Mouse (Mus musculus): ENCODE data around the gene Kmt5b. TPM values are rescaled to one million over a fixed set of nuclear protein-coding genes. Genes with fewer than 3 reads are reported as not detected.

The Kmt5b gene
- polyA plus RNA-seq, 1 experiment: 32.9 TPM

DNA sequence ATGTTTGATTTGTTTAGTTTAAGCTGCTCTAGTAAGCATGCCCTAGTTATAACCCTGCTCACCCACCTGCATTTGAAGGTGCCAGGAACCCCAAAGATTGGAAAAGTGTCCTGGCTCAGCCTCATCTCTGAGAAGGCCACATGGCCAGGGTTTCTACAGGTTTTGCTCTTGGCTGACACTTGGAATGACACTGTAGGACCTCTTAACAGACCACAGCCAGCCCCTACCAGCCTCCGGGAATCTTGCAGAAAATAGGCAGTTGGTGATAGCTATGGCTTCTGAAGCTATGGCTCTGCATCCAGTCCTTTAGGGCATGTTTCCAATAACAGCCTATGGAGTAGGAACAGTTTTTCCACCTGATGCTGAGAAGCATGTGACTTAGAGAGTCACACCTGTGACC is 77.6 kb downstream of the Kmt5b start:
- no peak overlapping the region for H3K27ac ChIP-seq (ENCODE audit: control insufficient read depth, insufficient read depth, low read length)
- 97% methylated on average over 1 of the region's 1 CpGs for WGBS

DNA sequence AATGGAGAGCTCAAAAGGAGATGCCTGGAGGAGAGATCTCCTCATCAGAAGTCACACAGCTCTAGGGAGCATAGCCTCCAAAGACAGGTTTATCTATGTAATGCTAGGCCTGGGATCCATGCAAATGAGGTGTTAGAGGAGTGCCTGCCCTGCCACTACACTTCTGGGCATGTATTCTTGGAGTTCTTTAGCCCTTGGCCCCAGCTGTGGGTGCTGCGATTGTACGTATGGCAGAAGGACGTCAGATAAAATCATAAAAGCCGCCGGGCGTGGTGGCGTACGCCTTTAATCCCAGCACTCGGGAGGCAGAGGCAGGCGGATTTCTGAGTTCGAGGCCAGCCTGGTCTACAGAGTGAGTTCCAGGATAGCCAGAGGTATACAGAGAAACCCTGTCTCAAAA is 78.1 kb downstream of the Kmt5b start:
- WGBS: 95% methylated on average over 11 of the region's 11 CpGs
- no peak for DNase-seq
- no peaks in the 10 kb centered on the region for H3K27me3 ChIP-seq (ENCODE audit: control insufficient read depth, insufficient read depth, low read length)
- TF ChIP-seq CTCF (IDR thresholded peaks at IDR 0.05; ENCODE audit: borderline replicate concordance, control insufficient read depth, extremely low read depth, insufficient read depth, low read length, poor library complexity) (no peak), POLR2A (IDR thresholded peaks at IDR 0.05; ENCODE audit: control insufficient read depth, extremely low read depth, insufficient read depth, low read length, poor library complexity) (no peak)
- H3K4me1 ChIP-seq (replicated peaks; ENCODE audit: control insufficient read depth, insufficient read depth, low read length): peaks cover 39% of the 10 kb centered on the region
- H3K36me3 ChIP-seq (ENCODE audit: control insufficient read depth, insufficient read depth, low read length): no peaks in the 10 kb centered on the region
- no peak overlapping the region for H3K4me3 ChIP-seq (ENCODE audit: control insufficient read depth, insufficient read depth, low read length)
- H3K27ac ChIP-seq (ENCODE audit: control insufficient read depth, insufficient read depth, low read length): no peak overlapping the region

More for the DNA sequence above, 77.6 kb downstream of the Kmt5b start:
- Histone ChIP-seq H3K4me3 (ENCODE audit: control insufficient read depth, insufficient read depth, low read length) (no peak overlapping the region), H3K4me1 (replicated peaks; ENCODE audit: control insufficient read depth, insufficient read depth, low read length) (peaks cover 41% of the 10 kb centered on the region), H3K27me3 (ENCODE audit: control insufficient read depth, insufficient read depth, low read length) (no peaks in the 10 kb centered on the region), H3K36me3 (ENCODE audit: control insufficient read depth, insufficient read depth, low read length) (no peaks in the 10 kb centered on the region)
- TF ChIP-seq CTCF (IDR thresholded peaks at IDR 0.05; ENCODE audit: borderline replicate concordance, control insufficient read depth, extremely low read depth, insufficient read depth, low read length, poor library complexity): no peak
- TF ChIP-seq POLR2A (IDR thresholded peaks at IDR 0.05; ENCODE audit: control insufficient read depth, extremely low read depth, insufficient read depth, low read length, poor library complexity): no peak
- DNase-seq: no peak

DNA sequence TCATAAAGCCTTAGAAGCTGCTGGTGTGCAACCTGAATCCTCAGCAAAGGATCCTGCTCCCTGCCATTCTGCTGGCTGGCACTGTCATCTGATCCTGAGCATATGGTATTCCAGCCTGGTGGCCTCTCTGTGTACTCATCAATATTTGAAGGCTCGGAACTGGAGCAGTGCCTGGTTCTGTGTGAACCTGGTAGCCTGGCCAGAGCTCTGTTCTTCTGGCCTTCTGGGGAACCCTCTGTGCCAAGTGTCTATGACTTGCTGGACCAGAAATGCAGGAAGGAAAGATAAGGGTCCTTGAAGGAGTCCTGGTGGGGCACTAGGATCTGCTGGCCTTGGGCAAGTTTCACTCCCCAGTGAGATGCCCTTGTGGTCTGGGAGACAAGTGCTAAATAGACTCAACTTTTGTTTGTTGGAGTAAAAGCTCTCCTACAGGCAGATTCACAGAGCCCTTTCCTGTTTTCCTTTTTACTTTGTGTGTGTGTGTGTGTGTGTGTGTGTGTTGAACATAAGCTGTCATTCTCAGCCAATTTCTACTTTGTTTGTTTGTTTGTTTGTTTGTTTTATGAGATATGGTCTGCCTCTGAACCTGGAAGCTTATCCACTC is 78.7 kb downstream of the Kmt5b start:
- Histone ChIP-seq H3K27me3 (ENCODE audit: control insufficient read depth, insufficient read depth, low read length) (no peaks in the 10 kb centered on the region), H3K36me3 (ENCODE audit: control insufficient read depth, insufficient read depth, low read length) (no peaks in the 10 kb centered on the region), H3K4me1 (replicated peaks; ENCODE audit: control insufficient read depth, insufficient read depth, low read length) (peaks cover 35% of the 10 kb centered on the region), H3K27ac (ENCODE audit: control insufficient read depth, insufficient read depth, low read length) (no peak overlapping the region), H3K4me3 (ENCODE audit: control insufficient read depth, insufficient read depth, low read length) (no peak overlapping the region)
- 90% methylated on average over 1 of the region's 1 CpGs for WGBS
- no peak for DNase-seq
- TF ChIP-seq CTCF (IDR thresholded peaks at IDR 0.05; ENCODE audit: borderline replicate concordance, control insufficient read depth, extremely low read depth, insufficient read depth, low read length, poor library complexity): no peak
- TF ChIP-seq POLR2A (IDR thresholded peaks at IDR 0.05; ENCODE audit: control insufficient read depth, extremely low read depth, insufficient read depth, low read length, poor library complexity): no peak

DNA sequence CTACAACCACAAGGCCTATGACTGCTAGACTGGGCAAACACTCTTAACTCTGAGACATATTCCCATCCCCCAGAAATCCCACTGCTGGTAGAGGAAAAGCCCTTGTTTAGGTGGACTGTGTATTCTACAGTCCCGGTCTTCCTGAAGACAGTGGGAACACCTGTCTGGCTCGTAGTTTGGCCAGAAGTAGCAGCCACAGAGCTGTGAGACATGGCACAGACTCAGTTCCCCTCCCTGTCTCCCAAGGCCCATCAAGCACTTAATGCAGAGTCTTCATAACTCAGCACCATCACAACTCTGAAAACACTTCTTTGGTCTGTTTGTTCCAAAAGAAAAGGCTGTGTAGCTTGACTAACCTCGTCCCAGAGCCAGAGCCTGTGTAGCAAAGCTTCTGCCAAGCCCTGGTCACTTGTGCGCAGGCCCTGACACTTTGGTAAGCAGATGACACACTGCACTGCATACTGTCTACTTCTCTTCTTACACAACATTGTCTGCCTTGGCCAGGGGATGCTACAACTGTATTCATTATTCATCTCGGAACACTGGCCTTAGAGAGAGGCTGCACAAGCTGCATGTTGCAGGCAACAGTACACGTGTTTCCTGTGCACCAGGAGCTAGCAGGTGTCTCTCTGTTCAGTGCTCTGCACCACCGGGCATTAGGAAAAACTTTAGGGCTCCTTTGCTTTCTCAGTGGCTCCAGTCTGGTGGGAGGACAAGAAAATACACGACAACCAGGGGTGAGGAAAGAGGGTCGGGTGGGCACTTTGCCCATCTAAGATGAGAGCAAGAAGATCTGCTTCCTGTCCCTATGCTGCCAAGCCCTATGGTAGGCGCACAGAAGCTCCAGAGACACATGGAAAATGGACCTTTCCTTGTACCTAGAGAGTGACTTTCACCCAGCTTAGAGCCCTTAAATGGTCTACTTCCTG is 79.7 kb downstream of the Kmt5b start:
- Histone ChIP-seq H3K36me3 (ENCODE audit: control insufficient read depth, insufficient read depth, low read length) (no peaks in the 10 kb centered on the region), H3K4me1 (replicated peaks; ENCODE audit: control insufficient read depth, insufficient read depth, low read length) (peaks cover 34% of the 10 kb centered on the region), H3K27me3 (ENCODE audit: control insufficient read depth, insufficient read depth, low read length) (no peaks in the 10 kb centered on the region), H3K4me3 (ENCODE audit: control insufficient read depth, insufficient read depth, low read length) (no peak overlapping the region), H3K27ac (ENCODE audit: control insufficient read depth, insufficient read depth, low read length) (peak overlapping the region; percentile 18; the same call in 1 of the 2 replicates)
- 61% methylated on average over 10 of the region's 10 CpGs for WGBS
- no peak for TF ChIP-seq POLR2A (IDR thresholded peaks at IDR 0.05; ENCODE audit: control insufficient read depth, extremely low read depth, insufficient read depth, low read length, poor library complexity)
- TF ChIP-seq CTCF (IDR thresholded peaks at IDR 0.05; ENCODE audit: borderline replicate concordance, control insufficient read depth, extremely low read depth, insufficient read depth, low read length, poor library complexity): no peak
- DNase-seq: peak; percentile 16

DNA sequence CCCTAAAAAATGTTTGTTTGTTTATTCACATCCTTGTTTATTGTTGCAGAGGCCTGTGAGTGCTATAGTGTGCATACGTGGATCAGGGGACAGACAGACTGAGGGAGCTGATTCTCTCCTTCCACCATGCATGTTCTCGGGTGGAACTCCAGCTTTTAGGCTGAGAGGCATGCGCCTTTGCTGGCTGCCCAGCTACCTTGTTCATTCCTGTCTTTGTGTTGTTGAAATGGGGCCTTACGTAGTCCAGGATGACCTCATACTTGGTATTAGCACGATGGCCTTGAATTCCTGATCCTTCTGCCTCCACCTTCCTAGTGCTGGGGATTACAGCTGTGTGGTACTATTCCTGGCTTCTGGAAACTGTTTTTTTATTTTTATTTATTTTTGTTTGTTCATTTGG is 80.5 kb downstream of the Kmt5b start:
- WGBS: 96% methylated on average over 5 of the region's 5 CpGs
- Histone ChIP-seq H3K4me3 (ENCODE audit: control insufficient read depth, insufficient read depth, low read length) (no peak overlapping the region), H3K4me1 (replicated peaks; ENCODE audit: control insufficient read depth, insufficient read depth, low read length) (peaks cover 31% of the 10 kb centered on the region), H3K27me3 (ENCODE audit: control insufficient read depth, insufficient read depth, low read length) (no peaks in the 10 kb centered on the region), H3K36me3 (ENCODE audit: control insufficient read depth, insufficient read depth, low read length) (no peaks in the 10 kb centered on the region), H3K27ac (ENCODE audit: control insufficient read depth, insufficient read depth, low read length) (no peak overlapping the region)
- no peak for TF ChIP-seq POLR2A (IDR thresholded peaks at IDR 0.05; ENCODE audit: control insufficient read depth, extremely low read depth, insufficient read depth, low read length, poor library complexity)
- TF ChIP-seq CTCF (IDR thresholded peaks at IDR 0.05; ENCODE audit: borderline replicate concordance, control insufficient read depth, extremely low read depth, insufficient read depth, low read length, poor library complexity): no peak
- no peak for DNase-seq

DNA sequence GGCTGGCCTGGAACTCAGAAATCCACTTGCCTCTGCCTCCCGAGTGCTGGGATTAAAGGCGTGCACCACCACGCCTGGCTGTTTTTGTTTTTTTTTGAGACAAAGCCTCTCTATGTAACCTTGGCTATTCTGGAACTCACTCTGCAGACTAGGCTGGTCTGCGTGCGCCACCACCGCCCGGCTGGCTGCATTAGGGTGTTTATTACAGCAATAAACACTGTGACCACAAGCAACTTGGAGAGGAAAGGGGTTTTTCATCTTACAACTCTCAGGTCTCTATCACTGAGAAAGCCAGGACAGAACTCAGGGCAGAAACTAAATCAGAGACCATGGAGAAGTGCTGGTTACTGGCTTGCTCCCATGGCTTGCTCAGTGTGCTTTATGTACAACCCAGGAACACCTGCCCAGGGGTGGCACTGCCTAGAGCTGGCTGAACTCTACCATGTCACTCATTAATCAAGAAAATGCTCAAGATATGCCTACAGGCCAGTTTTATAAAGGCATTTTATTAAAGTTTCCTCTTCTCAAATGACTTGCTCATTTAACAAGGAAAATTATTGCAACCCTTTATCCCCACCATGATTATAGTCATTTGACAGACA is 81.1 kb downstream of the Kmt5b start:
- Histone ChIP-seq H3K4me1 (replicated peaks; ENCODE audit: control insufficient read depth, insufficient read depth, low read length) (peaks cover 30% of the 10 kb centered on the region), H3K27ac (ENCODE audit: control insufficient read depth, insufficient read depth, low read length) (no peak overlapping the region), H3K36me3 (ENCODE audit: control insufficient read depth, insufficient read depth, low read length) (no peaks in the 10 kb centered on the region), H3K27me3 (ENCODE audit: control insufficient read depth, insufficient read depth, low read length) (no peaks in the 10 kb centered on the region), H3K4me3 (ENCODE audit: control insufficient read depth, insufficient read depth, low read length) (no peak overlapping the region)
- DNase-seq: no peak
- TF ChIP-seq CTCF (IDR thresholded peaks at IDR 0.05; ENCODE audit: borderline replicate concordance, control insufficient read depth, extremely low read depth, insufficient read depth, low read length, poor library complexity) (no peak), POLR2A (IDR thresholded peaks at IDR 0.05; ENCODE audit: control insufficient read depth, extremely low read depth, insufficient read depth, low read length, poor library complexity) (no peak)
- 90% methylated on average over 7 of the region's 7 CpGs for WGBS
